Mouse (Mus musculus): Measurements from ENCODE around the gene Prkcz.

Gene Prkcz

DNA sequence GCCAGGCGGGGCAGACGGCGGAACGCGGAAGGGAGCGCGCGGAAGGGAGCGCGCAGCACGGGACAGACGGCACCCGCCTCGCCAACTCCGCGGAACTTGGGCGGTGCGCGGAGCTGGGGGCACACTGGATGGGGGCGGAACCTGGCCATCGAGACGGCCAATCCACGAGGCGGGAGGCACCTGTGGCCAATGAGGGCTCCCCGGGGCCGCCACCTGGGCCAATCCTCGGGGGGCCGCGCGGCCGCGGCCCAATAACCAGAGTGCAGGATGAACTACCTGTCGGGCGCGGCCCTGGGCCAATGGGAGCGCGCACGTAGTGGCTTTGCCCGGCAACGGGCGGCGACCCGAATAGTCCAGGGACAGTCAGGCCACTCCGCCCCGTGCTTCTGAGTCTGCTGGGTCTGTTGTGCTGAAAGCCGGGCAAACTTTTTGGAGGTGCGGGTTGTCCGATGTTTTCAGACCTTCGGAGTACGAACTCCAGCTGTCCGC is at the start of gene Prkcz:
Gene Prkcz, minus strand, starts transcription at position 59 of the 489 bp plus-strand sequence.
- WGBS = 1% methylated on average over 51 of the region's 51 CpGs

DNA sequence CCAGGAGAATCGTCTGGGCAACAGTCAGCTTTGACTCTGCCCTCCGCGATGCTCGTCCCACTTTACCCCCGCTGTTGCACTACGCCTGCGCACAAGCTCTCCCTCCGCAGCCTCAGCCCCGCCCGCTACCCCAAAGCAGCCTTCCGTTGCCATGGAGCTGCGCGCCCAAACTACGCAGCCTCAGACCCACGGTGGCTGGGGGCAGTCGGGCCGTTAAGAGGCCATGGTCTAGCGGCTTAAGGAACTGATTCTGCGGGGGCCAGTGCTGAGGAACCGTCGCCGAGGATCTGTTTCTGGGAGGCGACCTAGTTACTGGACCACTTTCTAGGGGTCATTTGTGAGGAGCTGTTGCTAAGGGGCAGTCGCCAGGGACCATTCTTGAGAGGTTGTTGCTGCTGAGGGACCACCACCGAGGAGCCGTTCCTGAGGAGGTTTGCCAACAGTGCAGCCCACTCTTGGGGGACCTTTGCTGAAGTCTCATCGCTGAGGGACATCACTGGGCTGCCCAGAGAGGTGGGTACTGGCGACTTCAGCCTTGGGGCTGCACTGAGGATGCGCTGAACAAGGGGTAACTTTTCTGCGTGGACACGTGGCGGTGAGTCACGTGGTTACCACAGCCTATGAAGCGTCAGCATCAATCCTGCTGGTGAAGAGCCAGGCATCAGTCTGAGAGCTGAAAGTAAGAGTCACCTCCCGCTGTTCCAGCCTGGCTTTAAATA is 48.1 kb upstream of the Prkcz start, which contains the start of gene Cfap74:
Gene Cfap74, plus strand, starts transcription at position 133 of the 719 bp plus-strand sequence.
- WGBS = under 1% methylated on average over 35 of the region's 35 CpGs

GRCm38 (mm10) chr4:155408695-155409057 is 47.5 kb upstream of the Prkcz start:
- 4% methylated on average over 8 of the region's 8 CpGs for whole genome bisulfite sequencing

DNA sequence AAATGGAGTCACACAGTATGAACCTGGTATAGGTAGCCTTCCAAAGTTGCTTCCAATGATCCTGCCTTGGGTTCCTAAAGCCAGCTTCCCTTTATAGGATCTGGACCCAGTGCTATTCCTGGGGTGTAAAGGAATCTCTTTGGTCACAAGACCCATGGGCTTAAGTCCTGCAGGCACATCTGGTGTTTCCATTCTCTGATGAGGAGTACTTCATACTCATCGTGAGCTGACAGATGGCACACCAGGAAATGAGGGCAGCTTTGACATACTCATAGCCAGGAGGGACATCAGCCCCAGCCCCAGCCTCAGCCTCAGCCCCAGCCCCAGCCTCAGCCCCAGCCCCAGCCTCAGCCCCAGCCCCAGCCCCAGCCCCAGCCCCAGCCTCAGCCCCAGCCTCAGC is 41.3 kb upstream of the Prkcz start:
- WGBS = 42% methylated on average over 1 of the region's 1 CpGs

GRCm38 (mm10) chr4:155401121-155401520 is 40.0 kb upstream of the Prkcz start:
- 77% methylated on average over 7 of the region's 7 CpGs for WGBS

- WGBS = 8% methylated on average over 9 of the region's 9 CpGs
These were observed 37.0 kb upstream of the Prkcz start for GRCm38 (mm10) chr4:155398222-155398540.

GRCm38 (mm10) chr4:155397511-155398221 is 36.5 kb upstream of the Prkcz start, which contains the start of gene Gabrd:
TSS of gene Gabrd (minus strand) at chr4:155398112.
- WGBS = 1% methylated on average over 56 of the region's 57 CpGs

GRCm38 (mm10) chr4:155396751-155397150 is 35.6 kb upstream of the Prkcz start:
- WGBS = 57% methylated on average over 4 of the region's 4 CpGs

GRCm38 (mm10) chr4:155395471-155395870 is 34.3 kb upstream of the Prkcz start:
- 47% methylated on average over 5 of the region's 5 CpGs for WGBS

- 69% methylated on average over 8 of the region's 8 CpGs for WGBS
These were observed 26.0 kb upstream of the Prkcz start for GRCm38 (mm10) chr4:155387166-155387565.

DNA sequence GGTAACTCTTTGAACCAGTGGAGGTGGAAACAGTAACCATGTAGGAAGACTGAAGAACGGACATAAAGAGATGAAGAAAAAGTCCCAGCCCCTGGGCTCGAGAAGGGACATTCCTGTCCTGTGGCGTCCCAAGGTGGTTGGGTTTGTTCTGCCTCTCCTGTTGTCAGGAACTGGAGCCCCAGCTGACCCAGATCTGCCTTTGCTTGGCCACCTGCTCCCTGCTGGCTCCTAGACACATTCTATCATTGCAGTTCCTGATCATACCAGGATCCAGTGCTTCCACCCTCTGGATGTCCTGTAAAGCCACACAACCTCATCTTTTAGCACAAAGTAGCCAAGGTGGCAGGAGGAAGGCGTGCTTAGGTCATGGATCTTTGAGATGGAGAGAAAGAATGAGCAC is 22.2 kb upstream of the Prkcz start:
- WGBS = 77% methylated on average over 4 of the region's 4 CpGs

- 18% methylated on average over 9 of the region's 9 CpGs for WGBS
These were observed 21.6 kb upstream of the Prkcz start for GRCm38 (mm10) chr4:155382752-155383151.

- 57% methylated on average over 7 of the region's 7 CpGs for WGBS
These were observed 20.8 kb upstream of the Prkcz start for GRCm38 (mm10) chr4:155381974-155382373.

GRCm38 (mm10) chr4:155371797-155372735 is 10.9 kb upstream of the Prkcz start:
- 65% methylated on average over 5 of the region's 5 CpGs for WGBS

DNA sequence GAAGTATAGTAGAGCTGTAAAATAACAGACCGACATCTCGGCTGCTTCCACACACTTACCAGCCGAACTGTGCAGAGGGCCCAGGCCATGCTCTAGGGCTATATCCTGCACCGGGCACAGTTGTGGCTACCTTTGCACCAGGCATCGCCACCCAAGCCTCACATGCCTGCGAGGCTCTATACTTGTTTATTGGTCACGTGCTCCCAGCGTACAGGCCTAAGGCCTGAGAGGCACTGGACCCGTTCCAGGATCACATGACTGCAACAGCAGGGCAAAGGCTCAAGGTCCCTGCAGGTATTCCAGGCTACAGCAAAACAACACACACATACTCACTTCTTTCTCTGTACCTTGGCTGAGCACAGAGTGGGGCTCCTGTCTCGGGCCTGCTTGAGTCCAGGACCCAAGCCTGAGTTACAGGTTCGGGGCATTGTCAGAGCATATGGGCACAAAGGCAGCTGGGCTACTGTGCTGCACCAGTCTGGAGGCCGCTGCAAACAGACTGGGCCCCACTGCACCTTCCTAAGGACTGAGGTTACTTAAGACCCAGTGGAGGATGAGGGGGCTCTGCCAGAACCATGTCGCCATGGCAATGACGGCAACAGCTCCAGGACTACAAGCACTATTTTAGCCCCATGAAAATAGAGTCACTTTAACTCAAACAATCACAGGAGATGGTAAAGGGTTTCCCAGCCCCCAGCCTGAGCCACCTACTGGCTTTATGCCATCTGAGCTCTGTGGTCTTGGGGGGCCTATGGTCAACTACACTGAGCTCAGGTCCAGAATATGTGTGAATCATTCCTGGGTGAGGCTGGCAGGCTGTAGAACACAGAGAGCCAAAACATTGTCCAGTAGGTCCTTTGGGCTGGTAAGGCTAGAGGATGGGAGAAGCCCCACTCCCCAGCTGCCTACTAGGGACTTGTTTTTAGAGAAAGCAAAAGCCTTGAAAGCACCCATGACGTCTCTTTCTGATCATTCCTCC is 9.9 kb upstream of the Prkcz start:
- 76% methylated on average over 15 of the region's 15 CpGs for WGBS

DNA sequence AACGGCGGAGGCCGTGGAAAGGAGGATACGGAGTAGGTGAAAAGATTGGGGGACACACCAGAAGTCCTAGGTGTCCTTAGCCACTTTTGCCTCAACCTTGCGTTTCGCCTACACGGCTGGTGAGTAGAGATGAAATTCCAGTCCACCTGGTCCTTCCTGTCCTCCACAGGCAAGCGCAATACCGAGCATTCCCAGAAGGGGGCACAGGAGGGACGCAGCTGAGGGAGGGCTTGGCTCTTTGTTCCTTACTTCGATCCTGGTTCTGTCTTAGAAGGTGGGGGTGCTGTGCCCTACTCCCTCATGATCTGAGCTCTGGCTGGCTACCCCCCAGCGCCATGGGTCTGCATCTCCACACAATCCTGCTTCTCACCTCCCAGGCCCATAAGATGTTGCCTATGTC is 7.5 kb upstream of the Prkcz start:
- 30% methylated on average over 12 of the region's 12 CpGs for WGBS

- 73% methylated on average over 9 of the region's 9 CpGs for WGBS
These were observed 6.6 kb upstream of the Prkcz start for GRCm38 (mm10) chr4:155367739-155368138.

- WGBS = 89% methylated on average over 6 of the region's 6 CpGs
These were observed 5.6 kb upstream of the Prkcz start for GRCm38 (mm10) chr4:155366784-155367183.

GRCm38 (mm10) chr4:155362443-155362842 is 1.3 kb upstream of the Prkcz start:
- WGBS = 59% methylated on average over 5 of the region's 5 CpGs

DNA sequence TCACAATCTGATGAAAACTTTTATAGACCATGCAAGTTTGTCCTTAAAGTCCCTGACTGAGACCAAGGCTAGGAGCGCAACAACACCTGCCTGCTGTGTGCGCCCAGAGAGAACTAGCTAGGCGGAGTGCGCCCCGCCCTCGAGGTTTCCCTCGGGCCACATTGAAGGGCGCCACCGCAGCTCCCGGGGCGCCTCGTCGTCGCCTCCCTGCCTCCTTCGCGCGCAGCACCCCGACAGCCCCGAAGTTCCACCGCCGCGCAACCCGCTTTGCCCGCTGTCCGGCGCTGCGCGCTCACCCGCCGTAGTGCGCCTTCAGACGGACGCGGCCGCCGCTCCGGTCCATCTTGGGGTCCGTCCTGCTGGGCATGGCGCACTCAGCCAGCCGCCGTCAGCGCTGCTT is 305 bp downstream of the Prkcz start:
- WGBS = 3% methylated on average over 42 of the region's 42 CpGs
